Mouse (Mus musculus): ENCODE measurements around the gene Cldn14. TPM values are rescaled to one million over a fixed set of nuclear protein-coding genes. Genes with fewer than 3 reads are reported as not detected.

Gene Cldn14
- polyA plus RNA-seq, 1 experiment = not detected

DNA sequence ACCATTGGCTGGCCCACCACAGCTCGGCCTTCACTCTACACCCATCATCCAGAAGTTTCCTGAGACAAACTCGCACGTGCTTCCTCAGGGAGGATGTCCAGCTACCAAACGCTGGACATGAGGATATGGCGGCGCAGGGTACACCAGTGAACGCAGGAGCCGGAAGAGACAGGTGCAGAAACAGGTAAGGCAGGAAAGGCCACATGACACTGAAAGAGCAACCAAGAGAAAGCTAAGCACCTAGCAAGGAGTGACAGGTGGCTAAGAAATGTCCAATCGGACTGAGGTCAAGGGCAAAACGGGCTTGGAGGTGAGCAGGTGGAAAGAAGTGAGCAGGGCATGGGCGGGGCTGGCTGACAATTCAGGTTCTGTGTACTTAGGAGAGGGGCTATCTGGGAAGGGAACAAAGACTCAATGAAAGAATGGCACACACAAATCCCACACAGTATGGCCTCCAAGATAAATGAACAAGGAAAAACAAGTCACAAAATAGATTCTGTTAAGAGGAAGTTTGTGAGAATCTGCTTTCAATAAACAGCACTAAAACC, 47.5 kb downstream of the Cldn14 start:
- peaks cover 8% of the 10 kb centered on the region for H3K4me1 ChIP-seq (ENCODE audit: control insufficient read depth, insufficient read depth, low read length)
- TF ChIP-seq POLR2A (IDR thresholded peaks at IDR 0.05; ENCODE audit: low read depth, low read length) = no peak
- TF ChIP-seq CTCF (IDR thresholded peaks at IDR 0.05; ENCODE audit: borderline replicate concordance, insufficient read depth, low read length) = no peak
- H3K27ac ChIP-seq (ENCODE audit: insufficient read depth, low read length) = no peak overlapping the region
- H3K4me3 ChIP-seq (ENCODE audit: insufficient read depth, low read length) = no peak overlapping the region

DNA sequence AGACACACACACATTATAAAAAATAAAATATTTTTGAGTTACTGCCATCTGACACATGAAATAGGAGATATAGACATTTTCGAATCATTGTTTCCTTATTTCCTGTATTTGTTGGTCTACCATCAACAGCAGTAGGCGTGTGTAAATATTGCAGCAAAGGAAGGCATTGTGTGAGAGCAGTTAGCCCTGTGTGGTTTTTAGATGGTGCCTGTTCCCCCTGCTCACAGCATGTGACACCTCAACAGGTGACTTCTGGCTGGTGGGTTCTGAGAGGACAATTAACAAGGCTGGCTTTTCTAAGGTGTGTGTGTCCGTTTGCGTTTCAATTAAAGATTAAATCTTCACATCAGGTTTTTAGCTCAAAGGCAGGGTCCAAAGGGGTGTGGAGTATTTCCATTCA, 48.1 kb downstream of the Cldn14 start:
- Histone ChIP-seq H3K4me3 (ENCODE audit: insufficient read depth, low read length) (no peak overlapping the region), H3K4me1 (ENCODE audit: control insufficient read depth, insufficient read depth, low read length) (peaks cover 8% of the 10 kb centered on the region), H3K27ac (ENCODE audit: insufficient read depth, low read length) (no peak overlapping the region)
- TF ChIP-seq CTCF (IDR thresholded peaks at IDR 0.05; ENCODE audit: borderline replicate concordance, insufficient read depth, low read length) (no peak), POLR2A (IDR thresholded peaks at IDR 0.05; ENCODE audit: low read depth, low read length) (no peak)

DNA sequence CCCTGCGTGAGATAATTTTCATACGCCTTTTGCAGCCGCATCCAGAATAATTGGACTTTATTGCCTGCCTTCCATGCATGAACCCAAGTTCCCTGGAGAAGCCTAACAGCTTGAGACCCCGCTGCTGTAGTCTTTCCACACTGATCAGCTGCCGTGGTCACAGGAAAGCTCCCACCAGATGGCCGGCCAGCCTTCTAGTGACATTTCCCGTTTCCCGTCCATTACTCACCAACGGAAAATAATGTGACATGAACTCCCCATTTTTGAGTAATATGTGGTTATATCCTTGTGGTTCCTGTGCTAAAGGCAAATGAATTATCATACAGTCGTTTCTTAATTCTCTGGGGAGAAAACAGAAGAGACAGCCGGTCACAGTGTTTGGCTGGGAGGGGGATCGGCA, 51.2 kb downstream of the Cldn14 start:
- H3K4me3 ChIP-seq (ENCODE audit: insufficient read depth, low read length) = no peak overlapping the region
- no peak for TF ChIP-seq CTCF (IDR thresholded peaks at IDR 0.05; ENCODE audit: borderline replicate concordance, insufficient read depth, low read length)
- no peak for TF ChIP-seq POLR2A (IDR thresholded peaks at IDR 0.05; ENCODE audit: low read depth, low read length)
- no peaks in the 10 kb centered on the region; the same call in 1 of the 2 replicates for H3K4me1 ChIP-seq (ENCODE audit: control insufficient read depth, insufficient read depth, low read length)
- H3K27ac ChIP-seq (ENCODE audit: insufficient read depth, low read length) = no peak overlapping the region

- H3K4me1 ChIP-seq (ENCODE audit: control insufficient read depth, insufficient read depth, low read length) = no peaks in the 10 kb centered on the region
- TF ChIP-seq POLR2A (IDR thresholded peaks at IDR 0.05; ENCODE audit: low read depth, low read length) = no peak
- TF ChIP-seq CTCF (IDR thresholded peaks at IDR 0.05; ENCODE audit: borderline replicate concordance, insufficient read depth, low read length) = no peak
- H3K4me3 ChIP-seq (ENCODE audit: insufficient read depth, low read length) = no peak overlapping the region
- H3K27ac ChIP-seq (ENCODE audit: insufficient read depth, low read length) = no peak overlapping the region
Measured at GRCm38 (mm10) chr16:93956986-93957385, 51.7 kb downstream of the Cldn14 start.

DNA sequence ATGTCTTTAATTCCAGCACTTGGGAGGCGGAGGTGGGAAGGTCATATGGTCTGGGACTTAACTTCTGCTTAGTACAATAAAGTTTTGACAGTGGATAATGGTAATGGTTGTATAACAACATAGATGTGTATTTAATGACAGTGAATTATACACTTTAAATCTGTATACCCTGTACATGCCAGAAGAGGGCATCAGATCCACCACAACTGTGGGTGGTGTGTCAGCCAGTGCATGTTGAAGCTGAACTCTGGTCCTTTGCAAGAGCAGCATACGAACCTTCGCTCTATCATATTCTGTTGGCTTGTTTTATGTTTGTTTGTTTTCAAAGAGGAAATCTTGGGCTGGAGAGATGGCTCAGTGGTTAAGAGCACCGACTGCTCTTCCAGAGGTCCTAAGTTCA, 61.2 kb downstream of the Cldn14 start:
- H3K27ac ChIP-seq (ENCODE audit: insufficient read depth, low read length) = no peak overlapping the region
- no peak overlapping the region for H3K4me3 ChIP-seq (ENCODE audit: insufficient read depth, low read length)
- no peaks in the 10 kb centered on the region for H3K4me1 ChIP-seq (ENCODE audit: control insufficient read depth, insufficient read depth, low read length)
- TF ChIP-seq CTCF (IDR thresholded peaks at IDR 0.05; ENCODE audit: borderline replicate concordance, insufficient read depth, low read length) = no peak
- TF ChIP-seq POLR2A (IDR thresholded peaks at IDR 0.05; ENCODE audit: low read depth, low read length) = no peak

DNA sequence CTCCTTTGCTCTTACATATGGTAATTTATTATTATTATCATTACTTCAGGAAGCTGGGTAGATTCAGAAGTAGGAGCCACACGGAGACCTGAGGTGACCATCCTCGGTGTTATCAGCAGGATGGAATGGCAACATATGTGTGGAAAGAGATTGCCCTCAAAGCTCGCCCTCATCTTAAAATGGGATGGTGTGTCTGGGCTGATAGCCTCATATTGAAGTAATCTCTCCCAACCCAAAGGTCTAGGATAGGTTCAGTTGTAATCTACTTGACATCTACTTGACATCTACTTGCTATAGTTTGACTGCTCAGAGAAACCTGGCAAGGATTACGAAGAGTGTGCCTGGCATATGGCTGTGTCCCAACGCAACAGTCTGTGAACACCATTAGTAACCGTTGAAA, 64.3 kb downstream of the Cldn14 start:
- Histone ChIP-seq H3K4me1 (ENCODE audit: control insufficient read depth, insufficient read depth, low read length) (no peaks in the 10 kb centered on the region), H3K27ac (ENCODE audit: insufficient read depth, low read length) (no peak overlapping the region), H3K4me3 (ENCODE audit: insufficient read depth, low read length) (no peak overlapping the region)
- TF ChIP-seq CTCF (IDR thresholded peaks at IDR 0.05; ENCODE audit: borderline replicate concordance, insufficient read depth, low read length) (no peak), POLR2A (IDR thresholded peaks at IDR 0.05; ENCODE audit: low read depth, low read length) (no peak)

GRCm38 (mm10) chr16:93942796-93943502, 65.7 kb downstream of the Cldn14 start:
- Histone ChIP-seq H3K4me3 (ENCODE audit: insufficient read depth, low read length) (no peak overlapping the region), H3K27ac (ENCODE audit: insufficient read depth, low read length) (no peak overlapping the region), H3K4me1 (ENCODE audit: control insufficient read depth, insufficient read depth, low read length) (no peaks in the 10 kb centered on the region)
- TF ChIP-seq POLR2A (IDR thresholded peaks at IDR 0.05; ENCODE audit: low read depth, low read length) (no peak), CTCF (IDR thresholded peaks at IDR 0.05; ENCODE audit: borderline replicate concordance, insufficient read depth, low read length) (no peak)

- H3K4me1 ChIP-seq (ENCODE audit: control insufficient read depth, insufficient read depth, low read length) = no peaks in the 10 kb centered on the region
- no peak overlapping the region for H3K4me3 ChIP-seq (ENCODE audit: insufficient read depth, low read length)
- no peak for TF ChIP-seq POLR2A (IDR thresholded peaks at IDR 0.05; ENCODE audit: low read depth, low read length)
- TF ChIP-seq CTCF (IDR thresholded peaks at IDR 0.05; ENCODE audit: borderline replicate concordance, insufficient read depth, low read length) = no peak
- no peak overlapping the region for H3K27ac ChIP-seq (ENCODE audit: insufficient read depth, low read length)
Measured at GRCm38 (mm10) chr16:93941781-93942567, 66.7 kb downstream of the Cldn14 start.

DNA sequence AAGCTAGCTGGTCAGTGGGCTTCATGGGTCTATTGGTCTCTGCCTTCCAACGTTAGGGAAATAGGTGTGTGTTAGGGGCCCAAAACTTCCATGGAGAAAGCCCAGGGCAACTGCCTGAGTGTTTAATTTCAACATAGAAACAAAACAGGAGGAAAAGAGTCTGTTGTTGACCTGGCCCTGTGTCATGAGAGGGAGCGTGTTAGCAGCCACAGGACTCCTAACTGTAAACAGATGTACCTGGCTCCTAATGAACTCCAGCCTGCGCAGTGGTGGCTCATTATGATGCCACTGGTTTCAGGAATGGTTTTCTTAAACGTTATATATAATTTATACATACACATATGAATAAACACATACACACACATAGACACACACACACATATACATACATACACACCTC, 68.7 kb downstream of the Cldn14 start:
- TF ChIP-seq POLR2A (IDR thresholded peaks at IDR 0.05; ENCODE audit: low read depth, low read length) (no peak), CTCF (IDR thresholded peaks at IDR 0.05; ENCODE audit: borderline replicate concordance, insufficient read depth, low read length) (no peak)
- no peak overlapping the region for H3K4me3 ChIP-seq (ENCODE audit: insufficient read depth, low read length)
- no peaks in the 10 kb centered on the region for H3K4me1 ChIP-seq (ENCODE audit: control insufficient read depth, insufficient read depth, low read length)
- no peak overlapping the region for H3K27ac ChIP-seq (ENCODE audit: insufficient read depth, low read length)

- TF ChIP-seq CTCF (IDR thresholded peaks at IDR 0.05; ENCODE audit: borderline replicate concordance, insufficient read depth, low read length) = peak; percentile 57; the same call in 1 of the 2 replicates
- no peak for TF ChIP-seq POLR2A (IDR thresholded peaks at IDR 0.05; ENCODE audit: low read depth, low read length)
- peak overlapping the region; percentile 31; the same call in 1 of the 2 replicates for H3K4me3 ChIP-seq (ENCODE audit: insufficient read depth, low read length)
- H3K4me1 ChIP-seq (ENCODE audit: control insufficient read depth, insufficient read depth, low read length) = no peaks in the 10 kb centered on the region
- no peak overlapping the region for H3K27ac ChIP-seq (ENCODE audit: insufficient read depth, low read length)
Measured at GRCm38 (mm10) chr16:93938400-93938846, 70.2 kb downstream of the Cldn14 start.
